Mouse (Mus musculus) ES-E14 (cell line): ENCODE measurements around the gene Deaf1. TPM values are rescaled to one million over a fixed set of nuclear protein-coding genes. Genes with fewer than 3 reads are reported as not detected.

Source experiments
- DNase-seq: peaks from one replicate; pipeline ENCODE4 v3.0.0-alpha.2; 2013; ENCODE audit warnings: low read depth, low spot score
- H3K27ac ChIP-seq: 2 replicates; pipeline ENCODE4 v1.5.1; 2012; ENCODE audit warnings: low read depth, mild to moderate bottlenecking, low read length, moderate library complexity, mixed read lengths; ENCODE audit not compliant: poor library complexity, insufficient read depth, severe bottlenecking
- H3K36me3 ChIP-seq: 2 replicates; pipeline ENCODE4 v1.6.1; 2012; ENCODE audit warnings: mild to moderate bottlenecking, low read length, moderate library complexity, mixed read lengths; ENCODE audit not compliant: control insufficient read depth, poor library complexity, insufficient read depth, severe bottlenecking
- H3K4me1 ChIP-seq, 2 experiments: fragments of 150-350 bp in 1 of 2; sonication (generic) in 1 of 2; 2 replicates each; pipeline ENCODE4 v1.6.1; 2012; ENCODE audit warnings: low read length in 2 of 2, mild to moderate bottlenecking in 1 of 2, mixed read lengths in 1 of 2; ENCODE audit not compliant: control insufficient read depth in 2 of 2, insufficient read depth in 2 of 2, poor library complexity in 1 of 2
- H3K4me3 ChIP-seq, 2 experiments: fragments of 150-350 bp in 1 of 2; sonication (generic) in 1 of 2; 2 replicates each; pipeline ENCODE4 v1.5.1; 2012; ENCODE audit warnings: low read length in 2 of 2, low read depth in 1 of 2, mild to moderate bottlenecking in 1 of 2, mixed read lengths in 1 of 2; ENCODE audit not compliant: insufficient read depth in 1 of 2, poor library complexity in 1 of 2, severe bottlenecking in 1 of 2
- H3K9ac ChIP-seq: 2 replicates; pipeline ENCODE4 v1.6.1; 2012; ENCODE audit warnings: low read depth, mild to moderate bottlenecking, low read length, mixed read lengths; ENCODE audit not compliant: poor library complexity, insufficient read depth, severe bottlenecking
- H3K9me3 ChIP-seq: fragments of 150-350 bp; sonication (generic); 2 replicates; pipeline ENCODE4 v1.6.1; 2012; ENCODE audit warnings: low read depth, mild to moderate bottlenecking, low read length; ENCODE audit not compliant: control insufficient read depth, insufficient read depth
- CHD2 ChIP-seq: IDR thresholded peaks from 2 replicates; pipeline ENCODE4 v1.6.1; 2014; ENCODE audit warnings: mild to moderate bottlenecking, low read depth, low read length, inconsistent platforms
- HCFC1 ChIP-seq: IDR thresholded peaks from 2 replicates; pipeline ENCODE4 v1.6.1; 2012; ENCODE audit warnings: low read length, inconsistent platforms, borderline replicate concordance; ENCODE audit not compliant: insufficient read depth
- MAFK ChIP-seq: IDR thresholded peaks from 2 replicates; pipeline ENCODE4 v1.6.1; 2014; ENCODE audit warnings: mild to moderate bottlenecking, low read depth, low read length, inconsistent platforms; ENCODE audit not compliant: insufficient read depth
- ZC3H11A ChIP-seq: IDR thresholded peaks from 2 replicates; pipeline ENCODE4 v1.6.1; 2012; ENCODE audit warnings: low read depth, mild to moderate bottlenecking, inconsistent platforms, low read length, borderline replicate concordance
- ZNF384 ChIP-seq: IDR thresholded peaks from 2 replicates; pipeline ENCODE4 v1.6.1; 2012; ENCODE audit warnings: low read depth, low read length, inconsistent platforms
- in situ Hi-C, 2 experiments: fragments of 600-800 bp; cut with MboI; formaldehyde crosslinking; loops; one replicate each; pipeline ENCODE4 v1.15.1; 2025; ENCODE audit warnings: low sequenced_read_pairs in 2 of 2, inconsistent platforms in 1 of 2; ENCODE audit not compliant: unreplicated experiment in 2 of 2
- total RNA-seq: library from RNA; depleted of rRNA; stranded (reverse); fragments of 300-350 nt; gene quantifications from 2 replicates; pipeline ENCODE4 v1.2.3, GENCODE M21; 2012

Gene Deaf1
- total RNA-seq, 1 experiment = 23.7 TPM

- Histone ChIP-seq H3K4me1 (peaks cover 2 to 19% of the 10 kb centered on the region in 2 experiments; a peak in 2 of 4 replicates), H3K36me3 (peaks cover 27% of the 10 kb centered on the region), H3K27ac (no peak within 1 kb of the TSS), H3K9me3 (no peaks in the 10 kb centered on the region), H3K4me3 (peak within 1 kb of the TSS in 1 of 2 experiments; percentile 45; a peak in 1 of 4 replicates), H3K9ac (no peak within 1 kb of the TSS)
- TF ChIP-seq ZNF384 = no peak
- no peak for TF ChIP-seq MAFK
- no peak for TF ChIP-seq CHD2
- no peak for TF ChIP-seq ZC3H11A
- no peak for TF ChIP-seq HCFC1
- DNase-seq = no peak
- in situ Hi-C loops = no loop called here
Observed at GRCm38 (mm10) chr7:141265739-141266561, 61.5 kb downstream of the Deaf1 start, which contains the start of gene Irf7. Gene Irf7, minus strand, starts transcription at chr7:141266481.

- Histone ChIP-seq H3K4me1 (peaks cover 2 to 19% of the 10 kb centered on the region in 2 experiments; a peak in 2 of 4 replicates), H3K9ac (no peak overlapping the region), H3K4me3 (no peak overlapping the region), H3K36me3 (peaks cover 33% of the 10 kb centered on the region), H3K9me3 (no peaks in the 10 kb centered on the region), H3K27ac (no peak overlapping the region)
- DNase-seq = no peak
- TF ChIP-seq MAFK (no peak), CHD2 (no peak), HCFC1 (no peak)
- in situ Hi-C loops = no loop called here
Observed at GRCm38 (mm10) chr7:141265411-141265738, 62.1 kb downstream of the Deaf1 start.

DNA sequence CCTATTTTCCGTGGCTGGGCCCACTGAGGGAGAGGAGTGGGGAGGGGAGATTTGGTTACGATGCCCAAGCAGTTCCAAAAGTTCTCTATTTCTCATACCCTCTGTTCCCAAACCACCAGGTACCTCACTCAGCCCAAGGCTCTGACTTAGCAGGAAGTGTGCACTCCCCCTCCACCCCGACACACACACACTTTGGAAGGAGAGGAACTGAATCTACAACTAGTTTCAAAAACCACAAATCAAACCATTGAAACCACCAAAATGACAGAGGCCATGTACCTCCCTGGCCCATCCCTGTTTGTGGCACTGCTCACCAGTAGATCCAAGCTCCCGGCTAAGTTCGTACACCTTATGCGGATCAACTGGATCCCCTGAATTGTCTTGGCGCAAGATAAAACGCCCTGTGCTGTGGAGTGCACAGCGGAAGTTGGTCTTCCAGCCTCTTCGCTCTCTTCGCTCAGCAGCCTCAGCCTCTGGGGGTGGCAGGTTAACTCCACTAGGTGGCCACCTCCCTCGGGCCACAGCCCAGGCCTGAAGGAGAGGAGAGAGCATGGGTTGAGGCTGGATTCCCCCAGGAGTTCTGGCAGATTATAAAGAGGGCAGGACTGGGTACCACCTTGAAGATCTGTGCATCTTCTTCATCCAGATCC, 62.6 kb downstream of the Deaf1 start:
- no peak overlapping the region for H3K9ac ChIP-seq
- H3K36me3 ChIP-seq = peaks cover 38% of the 10 kb centered on the region
- in situ Hi-C loops = no loop called here
- no peaks in the 10 kb centered on the region for H3K9me3 ChIP-seq
- peaks cover 2 to 19% of the 10 kb centered on the region in 2 experiments; a peak in 2 of 4 replicates for H3K4me1 ChIP-seq
- H3K4me3 ChIP-seq = no peak overlapping the region
- no peak overlapping the region for H3K27ac ChIP-seq
- TF ChIP-seq MAFK (no peak), ZNF384 (no peak), HCFC1 (no peak), CHD2 (no peak), ZC3H11A (no peak)
- no peak for DNase-seq

DNA sequence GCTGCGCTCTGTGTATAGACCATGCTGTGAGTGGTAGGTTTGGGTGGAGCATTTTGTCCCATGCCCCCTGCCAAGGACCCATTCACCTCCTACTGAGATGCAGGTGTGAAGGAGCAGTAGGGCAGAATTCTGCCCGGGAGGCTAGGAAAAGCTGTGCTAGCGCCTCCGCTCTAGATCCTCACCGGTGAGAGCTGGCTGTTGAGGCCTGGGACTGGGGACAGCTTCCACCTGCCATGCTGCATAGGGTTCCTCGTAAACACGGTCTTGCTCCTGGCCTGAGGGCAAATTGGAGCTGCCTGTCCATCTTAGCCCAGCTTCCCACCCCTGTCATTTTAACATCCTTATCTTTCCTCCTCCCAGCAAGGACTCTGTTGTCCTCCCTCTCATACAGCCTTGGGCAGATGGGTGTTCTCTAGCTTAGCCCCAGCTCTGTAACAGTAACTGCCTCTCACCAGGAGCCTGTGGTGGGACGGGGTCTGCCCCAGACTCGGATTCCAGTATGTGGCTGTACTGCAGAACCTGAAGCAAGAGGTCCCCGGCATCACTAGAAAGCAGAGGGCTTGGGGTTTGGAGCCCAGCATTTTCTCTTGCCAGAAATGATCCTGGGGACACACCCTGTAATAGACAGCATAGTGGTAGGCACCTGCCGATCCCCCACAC, 63.3 kb downstream of the Deaf1 start:
- Histone ChIP-seq H3K9ac (no peak overlapping the region), H3K27ac (no peak overlapping the region), H3K4me1 (peaks cover 2 to 16% of the 10 kb centered on the region in 2 experiments; a peak in 2 of 4 replicates), H3K36me3 (peaks cover 45% of the 10 kb centered on the region), H3K9me3 (no peaks in the 10 kb centered on the region), H3K4me3 (no peak overlapping the region)
- DNase-seq = no peak
- in situ Hi-C loops = no loop called here
- TF ChIP-seq CHD2 (no peak), HCFC1 (no peak), MAFK (no peak), ZC3H11A (no peak), ZNF384 (no peak)
